Mouse (Mus musculus) intestine, embryonic 14.5 days (tissue): ENCODE data around the gene Fam189b. TPM values are rescaled to one million over a fixed set of nuclear protein-coding genes. Genes with fewer than 3 reads are reported as not detected.

Experiments
- ATAC-seq: fragments of 200-750 bp; cut with Nextera tagmentation; replicated peaks from 2 replicates; pipeline ENCODE4 v1.8.0; 2017; ENCODE audit warnings: low read depth, moderate number of reproducible peaks, moderate TSS enrichment, moderate library complexity; ENCODE audit not compliant: low FRiP score, low TSS enrichment
- DNase-seq: peaks from one replicate; pipeline ENCODE4 v3.0.0-alpha.2; 2018; ENCODE audit warnings: low spot score
- H3K27ac ChIP-seq: fragments of 300-500 bp; sonication (generic); 2 replicates; pipeline ENCODE4 v1.5.1; 2014; ENCODE audit warnings: low read depth, mild to moderate bottlenecking, control low read depth
- H3K27me3 ChIP-seq: fragments of 300-500 bp; sonication (generic); replicated peaks from 2 replicates; pipeline ENCODE4 v1.6.1; 2014; ENCODE audit warnings: low read length, control low read depth; ENCODE audit not compliant: control insufficient read depth, insufficient read depth
- H3K36me3 ChIP-seq: fragments of 300-500 bp; sonication (generic); 2 replicates; pipeline ENCODE4 v1.6.1; 2014; ENCODE audit warnings: low read length, control low read depth; ENCODE audit not compliant: control insufficient read depth, insufficient read depth
- H3K4me1 ChIP-seq: fragments of 300-500 bp; sonication (generic); replicated peaks from 2 replicates; pipeline ENCODE4 v1.6.1; 2014; ENCODE audit warnings: low read length, control low read depth, mixed read lengths; ENCODE audit not compliant: control insufficient read depth, insufficient read depth
- H3K4me2 ChIP-seq: fragments of 300-500 bp; sonication (generic); 2 replicates; pipeline ENCODE4 v1.6.1; 2014; ENCODE audit warnings: low read length
- H3K4me3 ChIP-seq: fragments of 300-500 bp; sonication (generic); 2 replicates; pipeline ENCODE4 v1.5.1; 2014; ENCODE audit warnings: low read depth, low read length, control low read depth, mixed read lengths
- H3K9ac ChIP-seq: fragments of 300-500 bp; sonication (generic); 2 replicates; pipeline ENCODE4 v1.6.1; 2014; ENCODE audit warnings: mild to moderate bottlenecking, low read length
- H3K9me3 ChIP-seq: fragments of 300-500 bp; sonication (generic); 2 replicates; pipeline ENCODE4 v1.6.1; 2016; ENCODE audit warnings: low read length, control low read depth; ENCODE audit not compliant: control insufficient read depth
- whole genome bisulfite sequencing: fragments of 180-500 bp; shearing (Covaris S2); extraction: QIAGEN DNeasy Blood & Tissue Kit; methylation state at CpG from one replicate; pipeline ENCODE4 v1.1.7; 2014; 5-methylcytosine and 5-hydroxymethylcytosine counted together
- polyA plus RNA-seq: library from polyadenylated mRNA; unstranded; fragments of >200 nt; fragmentation: Nextera tagmentation; extraction: Ambion mirVana; gene quantifications from 2 replicates; pipeline ENCODE4 v1.2.1, GENCODE M21; 2014

Gene Fam189b
- polyA plus RNA-seq, 1 experiment from 2014 or later, result 29.3 TPM

DNA sequence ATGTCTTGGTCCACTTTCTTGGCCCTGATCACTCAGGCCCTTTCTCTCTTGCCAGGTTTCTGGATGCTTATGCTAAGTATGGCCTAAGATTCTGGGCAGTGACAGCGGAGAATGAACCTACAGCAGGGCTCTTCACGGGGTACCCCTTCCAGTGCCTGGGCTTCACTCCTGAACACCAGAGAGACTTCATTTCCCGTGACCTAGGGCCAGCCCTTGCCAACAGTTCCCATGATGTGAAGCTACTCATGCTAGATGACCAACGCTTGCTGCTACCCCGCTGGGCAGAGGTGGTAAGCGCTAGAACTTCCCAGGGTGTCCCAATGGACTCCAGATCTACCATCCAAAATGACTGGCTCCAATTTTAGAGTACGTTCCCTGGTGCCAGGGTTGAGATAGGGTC is 23.1 kb downstream of the Fam189b start:
- ATAC-seq, result no peak
- DNase-seq, result no peak
- H3K4me1 ChIP-seq, result peaks cover 4% of the 10 kb centered on the region
- H3K27ac ChIP-seq, result no peak overlapping the region
- H3K9ac ChIP-seq, result no peak overlapping the region
- H3K9me3 ChIP-seq, result no peaks in the 10 kb centered on the region
- H3K36me3 ChIP-seq, result peaks cover 67% of the 10 kb centered on the region
- no peak overlapping the region for H3K4me3 ChIP-seq
- no peak overlapping the region for H3K4me2 ChIP-seq
- WGBS, result 95% methylated on average over 7 of the region's 7 CpGs
- H3K27me3 ChIP-seq, result no peaks in the 10 kb centered on the region

DNA sequence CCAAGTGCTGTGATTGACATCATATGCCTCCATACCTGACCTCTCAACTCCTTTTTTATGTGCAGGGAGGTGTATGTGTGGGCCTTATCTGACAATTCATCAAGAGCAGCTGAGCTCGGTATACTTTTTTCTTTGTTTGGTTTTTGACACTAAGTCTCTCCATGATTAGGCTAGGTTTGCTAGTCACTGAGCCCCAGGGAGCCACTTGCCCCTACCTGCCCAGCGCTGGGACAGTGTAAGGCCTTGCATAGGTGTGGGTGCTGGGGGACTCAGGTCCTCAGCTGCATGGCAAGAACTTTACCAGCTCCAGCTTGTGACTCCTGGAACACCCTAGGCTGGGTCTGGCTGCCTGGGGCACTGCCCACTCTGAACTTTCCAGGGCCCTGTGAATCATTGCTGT is 23.8 kb downstream of the Fam189b start:
- no peaks in the 10 kb centered on the region for H3K27me3 ChIP-seq
- no peak overlapping the region for H3K4me2 ChIP-seq
- 87% methylated on average over 2 of the region's 2 CpGs for WGBS
- no peak overlapping the region for H3K27ac ChIP-seq
- no peak for DNase-seq
- H3K9ac ChIP-seq, result no peak overlapping the region
- peaks cover 67% of the 10 kb centered on the region for H3K36me3 ChIP-seq
- no peaks in the 10 kb centered on the region for H3K9me3 ChIP-seq
- H3K4me1 ChIP-seq, result peaks cover 4% of the 10 kb centered on the region
- H3K4me3 ChIP-seq, result no peak overlapping the region
- ATAC-seq, result no peak

DNA sequence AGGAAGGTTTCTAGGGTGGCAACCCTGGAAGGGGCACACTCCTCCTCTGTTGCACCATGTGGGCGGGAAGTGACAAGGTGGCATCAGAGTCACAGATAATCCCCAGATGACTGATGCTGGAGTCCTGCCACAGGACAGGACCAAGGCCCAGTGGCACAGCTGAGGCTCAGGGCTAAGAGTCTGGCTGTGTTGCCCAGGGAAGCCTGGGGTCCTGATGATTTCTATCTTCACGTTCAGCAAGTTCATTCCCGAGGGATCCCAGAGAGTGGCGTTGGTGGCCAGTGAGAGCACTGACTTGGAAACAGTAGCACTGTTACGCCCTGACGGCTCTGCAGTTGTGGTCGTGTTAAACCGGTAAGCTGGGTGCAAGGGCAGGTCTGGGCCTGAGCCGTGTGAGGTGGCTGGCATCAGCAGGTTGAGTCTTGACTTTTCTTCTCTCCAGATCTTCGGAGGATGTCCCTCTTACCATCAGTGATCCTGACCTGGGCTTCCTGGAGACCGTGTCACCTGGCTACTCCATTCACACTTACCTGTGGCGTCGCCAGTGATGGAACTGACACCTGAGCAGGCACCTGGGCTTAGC is 25.2 kb downstream of the Fam189b start:
- no peak overlapping the region for H3K27ac ChIP-seq
- WGBS, result 93% methylated on average over 13 of the region's 13 CpGs
- peaks cover 11% of the 10 kb centered on the region for H3K4me1 ChIP-seq
- H3K9ac ChIP-seq, result no peak overlapping the region
- H3K36me3 ChIP-seq, result peaks cover 67% of the 10 kb centered on the region
- no peak overlapping the region for H3K4me2 ChIP-seq
- H3K9me3 ChIP-seq, result no peaks in the 10 kb centered on the region
- no peak for ATAC-seq
- DNase-seq, result no peak
- H3K4me3 ChIP-seq, result no peak overlapping the region
- no peaks in the 10 kb centered on the region for H3K27me3 ChIP-seq

DNA sequence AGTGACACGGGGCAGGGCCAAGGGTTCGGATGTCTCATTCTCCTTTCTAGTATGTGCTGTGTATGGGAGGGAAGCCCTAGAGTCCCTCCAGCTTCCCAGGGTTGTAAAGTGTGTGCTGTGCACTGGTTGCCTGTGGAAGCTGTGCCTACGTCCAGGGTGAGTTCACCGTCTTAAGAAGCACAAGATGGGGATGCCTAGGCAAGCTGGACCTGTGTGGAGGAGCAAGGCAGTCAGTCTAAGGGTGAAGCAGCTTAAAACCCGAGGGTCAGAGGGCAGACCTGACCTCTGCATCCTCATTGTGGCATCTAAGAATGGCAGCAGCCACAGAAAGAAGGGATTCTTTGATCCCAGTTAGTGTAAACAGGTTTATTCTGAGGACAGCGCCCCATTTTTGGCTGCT is 25.8 kb downstream of the Fam189b start:
- H3K4me1 ChIP-seq, result peaks cover 9% of the 10 kb centered on the region
- H3K4me2 ChIP-seq, result no peak overlapping the region
- H3K27ac ChIP-seq, result no peak overlapping the region
- no peak overlapping the region for H3K4me3 ChIP-seq
- H3K9me3 ChIP-seq, result no peaks in the 10 kb centered on the region
- 84% methylated on average over 6 of the region's 6 CpGs for WGBS
- H3K36me3 ChIP-seq, result peaks cover 67% of the 10 kb centered on the region
- H3K27me3 ChIP-seq, result no peaks in the 10 kb centered on the region
- no peak overlapping the region for H3K9ac ChIP-seq
- no peak for DNase-seq
- no peak for ATAC-seq

DNA sequence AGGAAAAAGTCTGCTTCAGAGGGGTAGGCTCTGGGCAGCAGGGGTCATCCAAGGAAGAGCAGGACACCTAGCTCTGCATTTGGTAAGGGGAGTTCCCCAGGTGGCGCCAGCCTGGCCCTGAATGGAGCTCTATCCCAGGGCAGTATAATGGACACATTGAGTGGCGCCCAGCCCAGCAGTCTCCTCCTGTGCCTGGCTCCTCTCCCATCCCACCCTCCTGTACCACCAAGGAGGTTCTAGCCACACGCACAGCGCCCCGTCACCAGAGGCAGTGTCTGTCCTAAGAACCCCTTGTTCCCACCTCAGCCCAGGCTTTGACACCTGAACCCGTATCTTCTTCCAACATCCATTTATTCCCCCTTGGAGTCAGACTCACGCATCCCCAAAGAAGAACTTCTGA is 26.8 kb downstream of the Fam189b start:
- peaks cover 10% of the 10 kb centered on the region for H3K4me1 ChIP-seq
- ATAC-seq (no peak), DNase-seq (no peak)
- 91% methylated on average over 7 of the region's 7 CpGs for WGBS
- H3K27ac ChIP-seq, result no peak overlapping the region
- peaks cover 61% of the 10 kb centered on the region for H3K36me3 ChIP-seq
- no peak overlapping the region for H3K9ac ChIP-seq
- no peak overlapping the region for H3K4me3 ChIP-seq
- no peaks in the 10 kb centered on the region for H3K27me3 ChIP-seq
- no peaks in the 10 kb centered on the region for H3K9me3 ChIP-seq
- H3K4me2 ChIP-seq, result no peak overlapping the region

DNA sequence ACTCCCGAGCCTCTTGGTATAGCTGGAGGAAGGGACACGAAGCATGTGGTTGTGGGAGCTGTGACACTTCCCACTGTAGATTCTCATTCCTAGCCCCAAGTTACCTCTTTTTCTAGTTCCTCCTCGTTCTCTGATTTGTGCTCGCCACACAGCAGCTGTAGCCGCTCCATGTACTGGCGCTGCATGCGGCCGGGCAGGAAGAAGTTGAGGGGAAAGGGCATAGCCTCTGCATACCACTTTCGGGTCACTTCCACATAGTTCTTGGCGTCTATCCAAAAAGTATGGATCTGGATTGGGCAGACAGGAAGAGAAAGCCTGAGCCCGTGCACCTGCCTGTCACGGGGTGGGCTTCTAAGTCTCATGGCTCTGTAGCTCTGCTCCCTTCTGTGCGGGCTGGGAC is 27.2 kb downstream of the Fam189b start:
- Histone ChIP-seq H3K27ac (no peak overlapping the region), H3K36me3 (peaks cover 57% of the 10 kb centered on the region)
- no peak for DNase-seq

DNA sequence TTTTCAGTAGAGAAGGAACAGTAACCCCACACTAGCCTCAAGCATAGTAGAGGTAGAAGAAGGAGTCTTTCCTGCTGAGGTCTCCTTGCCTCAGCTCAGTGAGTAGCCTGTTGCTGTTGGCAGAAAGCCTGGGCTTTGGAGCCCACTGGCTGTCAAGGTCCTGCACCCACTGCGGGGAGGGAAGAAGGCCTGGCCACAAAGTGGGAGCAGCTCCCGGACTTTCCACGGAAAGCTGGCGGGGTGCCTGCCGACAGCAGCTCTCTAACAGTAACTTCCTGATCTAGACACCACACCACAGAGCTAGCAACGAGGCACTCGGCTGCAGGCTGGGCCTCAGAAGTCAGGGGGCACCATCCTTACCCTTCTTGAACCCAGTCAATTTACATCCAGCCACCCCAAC is 27.8 kb downstream of the Fam189b start:
- ATAC-seq (no peak), DNase-seq (no peak)
- no peak overlapping the region for H3K4me2 ChIP-seq
- no peaks in the 10 kb centered on the region for H3K27me3 ChIP-seq
- WGBS, result 72% methylated on average over 7 of the region's 7 CpGs
- no peak overlapping the region for H3K4me3 ChIP-seq
- H3K9me3 ChIP-seq, result no peaks in the 10 kb centered on the region
- H3K4me1 ChIP-seq, result peaks cover 20% of the 10 kb centered on the region
- peaks cover 52% of the 10 kb centered on the region for H3K36me3 ChIP-seq
- no peak overlapping the region for H3K9ac ChIP-seq
- H3K27ac ChIP-seq, result no peak overlapping the region

More for the DNA sequence above, 27.2 kb downstream of the Fam189b start:
- 73% methylated on average over 13 of the region's 13 CpGs for WGBS
- H3K27me3 ChIP-seq, result no peaks in the 10 kb centered on the region
- H3K4me1 ChIP-seq, result peaks cover 15% of the 10 kb centered on the region
- no peak for ATAC-seq
- H3K4me3 ChIP-seq, result no peak overlapping the region
- H3K9me3 ChIP-seq, result no peaks in the 10 kb centered on the region
- H3K9ac ChIP-seq, result no peak overlapping the region
- H3K4me2 ChIP-seq, result no peak overlapping the region

DNA sequence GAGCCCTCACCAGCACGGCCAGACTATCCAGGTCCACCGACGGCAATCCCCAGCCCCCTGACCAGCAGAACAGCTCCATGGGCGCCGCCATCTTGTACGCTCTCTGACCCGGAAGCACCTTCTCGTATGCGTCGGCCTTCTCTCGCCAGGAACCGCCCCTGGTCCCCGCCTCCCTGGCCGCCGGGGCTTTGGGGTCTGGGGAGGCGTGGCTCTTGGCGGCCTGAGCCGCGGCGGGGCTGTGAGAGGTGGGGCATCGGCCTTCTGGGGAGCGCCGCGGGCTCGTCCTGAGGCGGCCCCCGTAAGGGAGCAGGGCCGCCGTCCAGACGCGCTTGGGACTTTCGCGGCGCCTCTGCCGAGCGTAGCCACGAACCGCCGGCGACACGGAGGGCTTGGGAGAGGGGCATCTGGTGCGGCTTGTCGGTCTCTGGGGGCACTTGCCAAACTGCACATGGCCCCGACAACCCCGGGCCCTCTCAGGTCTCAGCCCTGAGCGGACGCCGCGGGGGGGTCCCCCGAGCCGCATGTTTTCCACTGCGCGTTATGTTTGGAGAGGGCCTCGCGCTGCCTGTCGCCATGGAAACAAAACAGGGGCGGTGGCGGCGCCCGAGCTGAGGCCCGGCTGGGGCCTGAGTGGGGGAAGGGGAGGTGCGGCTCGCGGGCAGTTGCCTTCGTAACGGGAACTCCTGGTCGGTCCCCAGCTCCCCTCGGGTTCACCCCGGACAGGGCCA is 31.0 kb downstream of the Fam189b start:
- ATAC-seq, result peak; percentile 91
- Histone ChIP-seq H3K27me3 (no peaks in the 10 kb centered on the region), H3K9me3 (no peaks in the 10 kb centered on the region), H3K27ac (peak overlapping the region; percentile 99), H3K4me1 (peaks cover 21% of the 10 kb centered on the region), H3K4me3 (peak overlapping the region; percentile 95), H3K4me2 (peak overlapping the region; percentile 81), H3K36me3 (peaks cover 21% of the 10 kb centered on the region), H3K9ac (peak overlapping the region; percentile 85)
- peak; percentile 94 for DNase-seq
- under 1% methylated on average over 65 of the region's 69 CpGs for WGBS
